Mouse (Mus musculus) ovary, postnatal 10 days (tissue): ENCODE results near the gene Mtm1.

Source experiments
- DNase-seq: peaks from one replicate; pipeline ENCODE4 v3.0.0; 2022; ENCODE audit warnings: low spot score

The Mtm1 gene

DNA sequence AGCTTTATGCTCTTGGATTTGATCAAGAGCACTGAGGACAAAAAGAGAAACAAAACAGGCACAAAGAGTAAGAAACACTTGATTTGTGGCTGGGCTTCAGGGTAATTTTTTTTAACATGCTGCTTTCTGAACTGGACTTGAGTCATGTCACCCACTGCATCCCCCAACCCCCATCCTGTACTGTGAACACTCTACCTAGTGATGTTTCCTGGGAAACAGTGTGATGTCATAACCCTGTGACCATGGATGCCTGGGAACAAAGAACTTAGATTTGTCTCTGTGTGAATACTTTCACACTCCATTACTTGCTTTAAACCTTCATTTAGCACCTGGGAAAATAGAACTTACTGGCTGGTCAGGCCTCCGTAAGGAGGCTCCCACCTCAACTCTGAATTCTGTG lies at the start of gene Mtm1:
TSS of gene Mtm1 (plus strand) at position 301 of the 400 bp plus-strand sequence.
- no peak for DNase-seq

GRCm38 (mm10) chrX:71181526-71181925 lies 29.0 kb upstream of the Mtm1 start:
- no peak for DNase-seq

- no peak for DNase-seq
Measured at GRCm38 (mm10) chrX:71183671-71184070, 26.9 kb upstream of the Mtm1 start.

DNA sequence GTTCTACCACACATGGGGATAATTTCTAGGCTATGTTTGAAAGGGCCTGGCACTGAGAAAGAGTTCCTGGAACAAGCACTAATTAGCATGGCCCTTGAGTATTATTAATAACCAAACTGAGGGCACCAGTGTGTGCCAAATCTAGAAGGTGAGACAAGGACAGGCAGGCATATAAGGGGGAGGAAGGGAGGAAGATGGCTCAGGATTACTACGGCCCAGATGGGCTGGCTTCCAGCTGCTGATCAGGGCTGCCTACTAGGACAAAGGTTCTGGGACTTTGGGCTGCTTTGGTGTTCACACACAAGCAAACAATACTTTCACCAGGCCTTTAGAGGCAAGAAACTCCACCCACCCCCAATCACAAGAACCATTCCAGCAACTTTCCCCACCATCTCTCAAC lies 24.2 kb upstream of the Mtm1 start:
- no peak for DNase-seq

DNA sequence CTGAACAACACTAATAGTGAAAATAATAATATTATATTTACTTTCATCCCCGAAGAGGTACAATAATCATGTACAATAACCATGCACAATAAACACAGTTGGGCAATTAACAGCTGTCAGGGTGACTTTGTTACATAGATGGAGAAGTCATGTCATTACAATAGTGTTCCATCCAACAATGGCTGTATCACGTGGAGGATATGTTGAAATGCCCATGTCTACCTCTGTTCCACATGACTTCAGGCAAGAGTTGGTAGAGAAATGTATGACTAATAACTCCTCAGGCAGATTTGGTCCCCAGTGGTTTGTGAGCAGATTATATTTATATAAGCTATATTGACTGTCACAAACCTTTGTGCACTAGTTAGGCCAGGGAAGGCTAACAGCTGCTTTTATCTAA lies 5.8 kb upstream of the Mtm1 start:
- no peak for DNase-seq

- no peak for DNase-seq
Measured at GRCm38 (mm10) chrX:71205821-71206542, 4.6 kb upstream of the Mtm1 start.

GRCm38 (mm10) chrX:71206595-71206994 lies 4.0 kb upstream of the Mtm1 start:
- no peak for DNase-seq

- DNase-seq = no peak
Measured at GRCm38 (mm10) chrX:71212911-71213310, 2.3 kb downstream of the Mtm1 start.

DNA sequence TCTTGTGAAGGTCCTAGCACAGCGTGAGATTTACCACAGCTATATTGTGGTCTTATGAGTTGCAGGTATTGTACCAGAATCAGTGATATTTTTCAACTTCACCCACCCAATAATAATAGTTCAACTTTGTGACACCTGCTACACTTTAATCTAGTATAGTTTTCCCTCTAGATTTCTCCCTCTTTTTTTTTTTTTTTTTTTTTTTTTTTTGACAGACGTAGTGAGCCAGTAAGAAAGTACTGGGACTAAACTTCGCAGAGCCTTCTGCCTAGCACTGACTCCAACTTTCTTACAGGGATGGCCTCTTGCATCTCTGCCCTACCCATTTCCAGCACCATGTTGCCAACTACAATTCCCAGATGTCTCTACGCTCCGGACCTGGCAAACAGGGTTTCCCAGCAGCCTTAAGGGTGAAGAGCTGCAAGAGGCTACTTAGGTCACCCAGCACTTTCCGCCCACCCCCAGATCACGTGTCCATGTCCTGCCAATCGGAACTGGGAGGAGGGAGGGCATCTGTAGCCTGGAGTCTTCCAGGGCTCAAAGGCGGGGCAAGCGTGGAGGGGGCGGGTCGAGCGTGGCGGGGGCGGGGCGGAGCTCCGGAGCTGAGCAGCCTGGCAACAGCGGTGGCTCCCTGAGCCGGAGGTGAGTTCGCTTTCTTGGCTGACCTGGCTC lies 4.0 kb downstream of the Mtm1 start:
- no peak for DNase-seq

GRCm38 (mm10) chrX:71215113-71215708 lies 4.6 kb downstream of the Mtm1 start:
- peak; percentile 11 for DNase-seq

DNA sequence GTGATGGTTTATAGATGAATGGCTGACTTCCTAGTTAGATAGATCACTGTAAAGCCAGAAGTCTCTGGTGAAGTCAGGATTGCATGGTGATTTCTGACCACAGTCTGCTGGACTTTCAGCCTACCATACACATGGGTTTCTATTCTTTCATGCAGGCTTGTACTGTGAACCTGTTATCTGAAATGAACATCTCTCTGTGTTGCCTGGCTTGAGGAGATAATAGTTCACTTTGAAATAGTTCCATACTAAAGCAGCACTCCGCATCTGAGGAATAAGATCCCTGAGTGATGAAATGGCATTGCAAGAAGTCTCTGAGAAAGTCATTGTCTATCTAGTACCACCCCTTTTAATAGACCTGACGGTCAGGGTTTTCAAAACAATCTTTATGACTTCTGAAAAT lies 6.3 kb downstream of the Mtm1 start:
- no peak for DNase-seq

- DNase-seq = no peak
Measured at GRCm38 (mm10) chrX:71218853-71219252, 8.3 kb downstream of the Mtm1 start.

DNA sequence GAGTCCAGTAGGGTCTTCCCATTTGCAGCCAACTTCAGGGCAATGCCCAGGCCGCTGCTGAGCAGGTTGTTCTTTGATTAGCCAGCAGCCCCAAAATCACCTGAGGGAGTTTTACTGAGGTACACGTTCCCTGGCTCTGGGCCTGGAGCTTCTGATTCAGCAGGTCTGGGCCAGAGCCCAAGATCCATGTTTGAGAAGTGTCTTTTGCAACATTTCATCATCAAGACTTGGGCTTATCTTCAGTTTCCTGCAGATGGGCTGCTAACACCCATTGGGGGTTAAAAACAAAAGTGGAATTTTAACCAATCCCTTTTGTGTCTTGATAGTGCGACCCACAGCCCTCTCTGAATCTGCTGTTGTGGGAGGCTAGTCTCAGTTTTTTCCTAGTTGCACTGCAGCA lies 10.3 kb downstream of the Mtm1 start:
- no peak for DNase-seq

- no peak for DNase-seq
Measured at GRCm38 (mm10) chrX:71222648-71223408, 12.3 kb downstream of the Mtm1 start.

DNA sequence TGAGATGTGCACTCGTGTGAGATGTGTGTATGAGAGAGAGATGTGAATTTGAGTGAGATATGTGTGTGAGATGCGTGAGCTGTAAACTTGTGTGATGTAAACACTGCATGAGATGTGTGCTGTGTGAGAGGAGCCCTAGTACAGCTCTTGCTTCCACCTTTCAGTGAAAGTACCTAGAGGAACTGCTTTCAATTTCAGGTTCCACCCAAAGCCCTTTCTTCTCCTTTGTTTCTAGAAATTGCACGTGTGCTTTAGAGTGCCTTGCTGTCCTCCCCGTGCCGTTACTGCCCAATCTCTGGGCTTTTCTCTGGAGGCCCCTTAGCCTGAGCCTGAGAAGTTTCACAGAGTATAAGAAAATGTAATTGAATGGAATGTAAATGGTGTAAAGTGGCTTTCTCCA lies 16.3 kb downstream of the Mtm1 start:
- DNase-seq = no peak

DNA sequence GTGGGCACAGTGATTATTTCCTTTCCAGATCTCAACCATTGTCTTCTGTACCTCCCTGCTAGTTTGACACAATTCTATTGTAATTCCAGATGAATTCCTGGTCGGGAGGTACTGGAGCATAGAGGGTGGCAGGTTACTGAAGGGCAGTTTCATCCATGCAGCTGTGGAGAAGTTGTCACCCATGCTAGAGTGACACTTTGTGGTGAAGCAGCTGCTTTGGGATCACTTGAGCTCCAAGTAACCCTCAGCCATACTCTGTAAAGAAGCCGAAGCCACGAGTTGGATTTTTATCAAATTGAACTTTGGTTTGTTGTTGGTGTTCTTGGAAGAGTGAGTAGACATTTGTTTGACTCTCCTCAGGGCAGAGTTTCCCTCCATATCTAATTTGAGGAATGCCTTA lies 17.6 kb downstream of the Mtm1 start:
- DNase-seq = no peak

GRCm38 (mm10) chrX:71230847-71231246 lies 20.3 kb downstream of the Mtm1 start:
- DNase-seq = no peak

DNA sequence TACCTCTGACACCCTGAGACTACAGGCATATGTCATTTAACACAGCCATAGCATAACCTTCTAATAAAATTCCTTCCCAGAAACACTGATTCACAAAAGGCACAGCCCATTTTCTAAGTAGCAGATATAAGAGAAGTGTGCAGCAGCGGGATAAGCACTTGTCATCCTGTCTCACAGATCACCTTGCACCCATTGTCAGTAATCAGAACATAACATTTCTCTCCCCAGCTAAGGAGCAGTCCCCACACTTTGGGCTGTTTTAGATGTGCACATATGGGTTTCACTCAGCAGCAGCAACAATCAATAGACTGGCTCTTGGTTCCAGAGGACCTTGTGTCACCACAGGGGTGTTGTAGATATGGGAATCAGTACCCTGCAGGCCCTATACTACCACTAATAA lies 45.9 kb downstream of the Mtm1 start:
- no peak for DNase-seq

DNA sequence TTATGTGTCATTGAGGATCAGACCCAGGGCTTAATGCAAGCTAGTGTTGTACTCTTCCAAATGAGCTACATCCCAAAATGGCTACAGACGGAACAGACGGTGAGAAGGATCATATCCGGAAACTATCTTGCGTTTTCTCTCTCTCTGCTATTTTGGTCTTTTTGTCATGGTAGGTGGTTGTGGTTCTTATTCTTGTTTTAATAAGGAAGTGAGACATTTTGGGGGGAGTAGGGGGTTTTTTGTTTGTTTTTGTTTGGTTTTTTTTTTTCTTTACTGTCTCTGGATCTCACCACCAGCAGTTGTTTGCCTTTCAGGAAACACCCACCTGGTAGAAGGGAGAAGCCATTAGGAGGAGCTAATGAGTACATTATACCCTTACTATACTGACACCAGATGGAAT lies 50.3 kb downstream of the Mtm1 start:
- DNase-seq = no peak

DNA sequence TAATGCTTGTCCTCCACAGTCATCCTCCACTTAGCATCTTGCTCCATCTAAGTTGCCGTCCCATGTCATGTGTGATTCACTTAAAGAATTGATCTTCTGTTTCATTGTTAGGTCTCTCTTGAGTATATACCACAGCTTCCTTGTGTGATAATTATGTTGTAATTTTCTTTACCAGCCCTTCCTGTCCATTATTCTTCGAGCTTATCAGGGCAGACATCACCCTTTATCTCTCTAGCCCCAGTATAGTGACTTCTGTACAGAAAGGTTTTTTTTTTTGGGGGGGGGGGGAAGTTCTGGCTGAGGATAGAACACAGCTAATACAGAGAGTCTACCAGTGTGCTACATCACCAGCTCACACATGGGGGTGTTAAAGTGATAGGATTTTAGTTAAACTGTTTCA lies 53.7 kb downstream of the Mtm1 start:
- no peak for DNase-seq

- no peak for DNase-seq
Measured at GRCm38 (mm10) chrX:71268972-71269371, 58.4 kb downstream of the Mtm1 start.

DNA sequence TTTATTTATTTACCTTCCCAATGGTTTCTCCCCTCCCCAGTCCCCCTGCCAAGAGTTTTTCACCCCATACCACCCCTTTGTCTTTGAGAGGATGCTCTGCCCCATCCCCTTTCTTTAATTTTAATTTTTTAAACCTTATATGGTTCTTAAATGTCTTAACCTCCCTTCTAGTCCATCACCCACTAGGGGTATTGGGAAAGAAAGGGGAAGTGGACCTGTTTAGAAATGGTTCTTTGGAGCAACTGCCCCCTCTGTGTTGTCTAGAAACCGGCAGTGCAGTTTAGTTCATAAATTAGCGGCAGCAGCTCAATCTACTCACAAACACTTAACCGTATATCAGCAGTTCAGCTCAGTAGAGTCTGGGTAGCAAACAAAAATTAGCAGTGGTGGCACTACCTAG lies 63.6 kb downstream of the Mtm1 start:
- DNase-seq = no peak

DNA sequence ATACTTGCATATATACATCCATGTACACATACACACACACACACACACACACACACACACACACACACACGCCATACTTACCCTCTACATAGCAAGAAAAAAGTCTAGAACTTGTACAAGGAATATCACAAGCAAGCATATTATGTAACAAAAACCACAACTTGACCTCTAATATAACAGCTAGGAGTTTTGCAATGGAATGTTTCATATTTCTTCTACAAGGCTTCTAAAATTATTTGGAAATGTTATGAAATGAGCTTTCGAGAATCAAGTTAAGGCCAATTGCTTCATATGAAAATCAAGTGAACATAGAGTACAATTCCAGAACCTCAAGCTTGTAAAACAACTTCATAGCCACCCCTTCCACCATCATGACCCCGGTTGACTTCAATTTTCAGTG lies 74.9 kb downstream of the Mtm1 start:
- DNase-seq = no peak
